Mouse (Mus musculus) kidney, embryonic 14.5 days (tissue): ENCODE data around the gene Plvap. TPM values are rescaled to one million over a fixed set of nuclear protein-coding genes. Genes with fewer than 3 reads are reported as not detected.

Experiments used
- ATAC-seq: fragments of 200-750 bp; cut with Nextera tagmentation; 2 replicates; pipeline ENCODE4 v1.8.0; 2017; ENCODE audit warnings: moderate number of reproducible peaks, mild to moderate bottlenecking, moderate TSS enrichment, moderate library complexity; ENCODE audit not compliant: low FRiP score, low TSS enrichment
- H3K27ac ChIP-seq: fragments of 300-500 bp; sonication (generic); 2 replicates; pipeline ENCODE4 v1.5.1; 2014; ENCODE audit warnings: low read depth, mild to moderate bottlenecking, low read length, moderate library complexity, mixed read lengths
- H3K27me3 ChIP-seq: fragments of 300-500 bp; sonication (generic); 2 replicates; pipeline ENCODE4 v1.6.1; 2014; ENCODE audit warnings: mild to moderate bottlenecking, low read length; ENCODE audit not compliant: control insufficient read depth, insufficient read depth
- H3K36me3 ChIP-seq: fragments of 300-500 bp; sonication (generic); 2 replicates; pipeline ENCODE4 v1.6.1; 2014; ENCODE audit warnings: low read length, mixed read lengths; ENCODE audit not compliant: control insufficient read depth, insufficient read depth
- H3K4me1 ChIP-seq: fragments of 300-500 bp; sonication (generic); 2 replicates; pipeline ENCODE4 v1.6.1; 2014; ENCODE audit warnings: low read length, mixed read lengths; ENCODE audit not compliant: control insufficient read depth, insufficient read depth
- H3K4me2 ChIP-seq: fragments of 300-500 bp; sonication (generic); replicated peaks from 2 replicates; pipeline ENCODE4 v1.6.1; 2014; ENCODE audit warnings: low read depth, mild to moderate bottlenecking, low read length
- H3K4me3 ChIP-seq: fragments of 300-500 bp; sonication (generic); 2 replicates; pipeline ENCODE4 v1.5.1; 2014; ENCODE audit warnings: mild to moderate bottlenecking, low read length
- H3K9ac ChIP-seq: fragments of 300-500 bp; sonication (generic); 2 replicates; pipeline ENCODE4 v1.6.1; 2014; ENCODE audit warnings: low read depth, mild to moderate bottlenecking, low read length, moderate library complexity
- H3K9me3 ChIP-seq: fragments of 300-500 bp; sonication (generic); 2 replicates; pipeline ENCODE4 v1.6.1; 2016; ENCODE audit warnings: low read length; ENCODE audit not compliant: control insufficient read depth
- WGBS: fragments of 180-500 bp; shearing (Covaris S2); extraction: QIAGEN DNeasy Blood & Tissue Kit; methylation state at CpG from one replicate; pipeline ENCODE4 v1.1.7; 2014; 5-methylcytosine and 5-hydroxymethylcytosine counted together
- polyA plus RNA-seq: library from polyadenylated mRNA; unstranded; fragments of >200 nt; fragmentation: Nextera tagmentation; extraction: Ambion mirVana; gene quantifications from 2 replicates; pipeline ENCODE4 v1.2.1, GENCODE M21; 2014

The Plvap gene
- polyA plus RNA-seq, 1 experiment from 2014 or later: 123 TPM

DNA sequence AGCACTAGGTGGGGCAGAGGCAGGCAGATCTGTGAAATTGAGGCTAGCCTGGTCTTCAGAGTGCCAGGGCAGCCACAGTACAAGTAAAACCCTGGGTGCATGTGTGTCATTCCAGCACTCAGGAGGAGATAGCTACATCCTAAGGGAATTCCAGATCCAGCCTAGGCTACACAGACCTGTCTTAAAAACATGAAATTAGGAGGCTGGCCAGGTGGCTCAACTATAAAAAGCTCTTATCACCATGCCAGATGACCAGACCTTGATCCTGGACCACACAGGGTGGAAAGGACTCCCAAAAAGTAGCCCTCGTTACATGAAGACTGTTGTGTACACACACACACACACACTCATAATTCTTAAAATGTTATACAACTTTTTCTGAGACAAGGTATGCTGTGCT, 43.6 kb downstream of the Plvap start:
- Histone ChIP-seq H3K27ac (no peak overlapping the region), H3K4me2 (no peak overlapping the region), H3K4me1 (peaks cover 6% of the 10 kb centered on the region), H3K9me3 (no peaks in the 10 kb centered on the region), H3K27me3 (no peaks in the 10 kb centered on the region), H3K36me3 (peaks cover 24% of the 10 kb centered on the region), H3K9ac (no peak overlapping the region), H3K4me3 (no peak overlapping the region)
- WGBS: 90% methylated on average over 1 of the region's 1 CpGs
- ATAC-seq: no peak

- peaks cover 13% of the 10 kb centered on the region for H3K4me1 ChIP-seq
- no peak overlapping the region for H3K9ac ChIP-seq
- no peaks in the 10 kb centered on the region for H3K27me3 ChIP-seq
- ATAC-seq: no peak
- no peak overlapping the region for H3K4me2 ChIP-seq
- no peak overlapping the region for H3K4me3 ChIP-seq
- H3K27ac ChIP-seq: no peak overlapping the region
- no peaks in the 10 kb centered on the region for H3K9me3 ChIP-seq
- WGBS: 95% methylated on average over 2 of the region's 2 CpGs
- peaks cover 16% of the 10 kb centered on the region for H3K36me3 ChIP-seq
Observed at GRCm38 (mm10) chr8:71467201-71467600, 44.4 kb downstream of the Plvap start.

DNA sequence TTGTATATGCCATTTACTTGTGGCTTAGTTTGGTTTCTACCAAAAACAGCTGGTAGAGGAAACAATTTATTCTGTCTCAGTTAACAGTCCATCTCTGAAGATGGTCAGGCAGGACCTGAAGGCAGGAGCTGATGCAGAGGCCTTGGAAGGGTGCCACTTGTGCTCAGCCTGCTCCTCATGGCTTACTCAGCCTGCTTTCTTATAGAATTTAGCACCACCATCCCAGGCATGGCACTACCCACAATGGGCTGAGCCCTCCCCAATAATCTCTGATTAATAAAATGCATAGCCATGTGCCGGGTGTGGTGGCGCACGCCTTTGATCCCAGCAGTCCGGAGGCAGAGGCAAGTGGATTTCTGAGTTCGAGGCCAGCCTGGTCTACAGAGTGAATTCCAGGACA, 45.4 kb downstream of the Plvap start:
- H3K27me3 ChIP-seq: no peaks in the 10 kb centered on the region
- H3K36me3 ChIP-seq: peaks cover 11% of the 10 kb centered on the region
- no peak for ATAC-seq
- 92% methylated on average over 5 of the region's 5 CpGs for WGBS
- peaks cover 15% of the 10 kb centered on the region for H3K4me1 ChIP-seq
- H3K9me3 ChIP-seq: no peaks in the 10 kb centered on the region
- H3K4me3 ChIP-seq: no peak overlapping the region
- no peak overlapping the region for H3K9ac ChIP-seq
- no peak overlapping the region for H3K4me2 ChIP-seq
- H3K27ac ChIP-seq: no peak overlapping the region

GRCm38 (mm10) chr8:71465733-71466132, 45.8 kb downstream of the Plvap start:
- no peak for ATAC-seq
- no peak overlapping the region for H3K27ac ChIP-seq
- H3K9me3 ChIP-seq: no peaks in the 10 kb centered on the region
- no peak overlapping the region for H3K9ac ChIP-seq
- H3K4me1 ChIP-seq: peaks cover 15% of the 10 kb centered on the region
- peak overlapping the region; percentile 89; the same call in 1 of the 2 replicates for H3K4me2 ChIP-seq
- WGBS: 79% methylated on average over 8 of the region's 8 CpGs
- H3K27me3 ChIP-seq: no peaks in the 10 kb centered on the region
- peak overlapping the region; percentile 81; the same call in 1 of the 2 replicates for H3K4me3 ChIP-seq
- peaks cover 11% of the 10 kb centered on the region for H3K36me3 ChIP-seq

DNA sequence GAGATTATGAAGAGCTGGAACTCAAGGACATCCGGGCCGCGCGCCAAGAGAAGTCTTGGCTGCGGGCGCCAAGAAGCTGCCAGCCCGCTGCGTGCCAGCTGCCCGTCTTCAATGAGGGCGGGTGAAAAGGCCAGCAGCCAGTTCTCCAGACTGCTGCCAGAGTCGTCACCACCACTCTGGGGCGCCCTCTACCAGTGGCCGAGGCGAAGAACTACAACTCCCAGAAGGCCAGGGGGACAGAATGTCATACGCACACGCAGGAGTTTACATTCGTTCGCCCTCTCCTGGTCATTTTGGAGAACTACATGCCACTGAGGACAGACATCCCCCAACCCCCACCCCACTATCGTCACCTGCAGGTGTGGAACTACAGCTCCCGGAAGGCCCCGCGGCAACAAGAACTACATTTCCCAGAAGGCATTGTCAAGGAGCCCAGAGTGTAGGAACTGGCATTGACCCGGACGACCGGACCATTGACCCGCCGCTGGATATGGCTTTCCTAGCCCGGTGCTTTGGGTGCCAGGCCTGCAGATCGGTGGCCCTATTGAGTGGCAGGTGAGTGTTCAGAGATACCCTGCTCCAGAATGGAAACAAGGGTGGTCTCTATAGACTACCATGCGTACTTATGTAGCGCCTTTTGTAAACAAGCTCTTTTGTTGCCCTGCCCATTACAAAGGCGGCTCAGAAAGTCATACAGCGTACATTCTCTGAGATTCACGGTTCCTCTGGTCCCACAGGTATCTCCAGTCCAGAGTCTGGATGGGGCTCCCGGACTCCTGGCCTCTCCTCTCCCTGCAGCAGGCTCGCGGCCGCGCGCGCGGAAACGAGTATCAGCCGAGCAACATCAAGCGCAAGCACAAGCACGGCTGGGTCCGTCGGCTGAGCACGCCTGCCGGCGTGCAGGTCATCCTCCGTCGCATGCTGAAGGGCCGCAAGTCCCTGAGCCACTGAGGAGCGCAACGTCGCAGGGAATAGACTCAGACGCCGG, 46.7 kb downstream of the Plvap start, which contains the start of gene Mrpl34:
TSS of gene Mrpl34 (plus strand) at position 447 of the 988 bp plus-strand sequence.
- Histone ChIP-seq H3K4me3 (peak within 1 kb of the TSS; percentile 81), H3K4me1 (peaks cover 15% of the 10 kb centered on the region), H3K36me3 (peaks cover 16% of the 10 kb centered on the region), H3K9ac (peak within 1 kb of the TSS; percentile 82), H3K4me2 (peak within 1 kb of the TSS; percentile 89), H3K9me3 (no peaks in the 10 kb centered on the region), H3K27ac (peak within 1 kb of the TSS; percentile 80), H3K27me3 (no peaks in the 10 kb centered on the region)
- under 1% methylated on average over 59 of the region's 59 CpGs for WGBS
- peak; percentile 82 for ATAC-seq

DNA sequence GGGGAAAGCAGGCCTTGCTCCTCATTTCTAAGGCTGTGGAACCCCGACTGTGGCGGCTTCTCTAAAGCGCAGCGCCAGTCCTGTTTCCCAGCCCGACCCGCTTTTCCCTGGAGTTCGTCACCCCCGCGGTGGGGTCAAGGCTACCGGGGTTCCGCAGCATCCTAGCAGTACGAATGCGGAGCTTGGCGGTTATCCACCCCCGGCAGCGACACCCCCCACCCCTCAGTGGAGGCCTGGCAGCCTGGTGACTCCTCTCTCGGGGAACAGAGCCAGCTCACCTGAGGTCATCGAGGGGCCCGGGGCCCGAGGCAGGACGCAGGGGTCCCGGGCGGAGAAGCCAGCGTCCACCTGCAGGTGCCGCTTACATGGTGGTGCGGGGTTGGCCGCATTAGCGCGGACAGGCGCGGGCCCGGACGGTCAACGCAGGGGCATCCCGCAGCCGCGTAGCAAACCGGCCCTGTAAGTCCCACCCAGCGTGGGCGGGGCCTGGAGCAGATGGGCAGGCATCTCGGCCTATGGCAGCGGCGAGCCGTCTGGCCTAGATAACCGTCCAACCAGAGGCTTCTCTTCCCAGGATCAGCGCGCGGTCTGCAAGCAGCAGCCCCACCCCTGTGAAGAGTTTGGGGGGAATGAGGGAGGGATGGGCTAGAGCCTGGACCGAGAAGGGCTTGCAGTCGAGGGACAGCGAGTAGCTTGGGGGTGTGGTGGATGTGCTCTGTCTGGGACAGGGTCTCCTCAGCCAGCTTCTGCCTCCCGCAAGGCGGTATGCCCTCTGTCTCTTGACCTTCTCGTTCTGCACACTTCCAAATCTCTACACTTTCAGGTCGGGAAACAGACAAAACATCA, 48.1 kb downstream of the Plvap start, which contains the start of gene Abhd8:
TSS of gene Abhd8 (minus strand) at position 468 of the 846 bp plus-strand sequence.
- peaks cover 21% of the 10 kb centered on the region for H3K36me3 ChIP-seq
- H3K4me2 ChIP-seq: peak within 1 kb of the TSS; percentile 70
- H3K4me1 ChIP-seq: peaks cover 15% of the 10 kb centered on the region
- ATAC-seq: peak; percentile 79
- no peaks in the 10 kb centered on the region for H3K9me3 ChIP-seq
- WGBS: under 1% methylated on average over 55 of the region's 55 CpGs
- peak within 1 kb of the TSS; percentile 81 for H3K4me3 ChIP-seq
- peak within 1 kb of the TSS; percentile 82 for H3K9ac ChIP-seq
- peak within 1 kb of the TSS; percentile 80 for H3K27ac ChIP-seq
- no peaks in the 10 kb centered on the region for H3K27me3 ChIP-seq

- H3K27ac ChIP-seq: no peak overlapping the region
- peak overlapping the region; percentile 70 for H3K4me2 ChIP-seq
- H3K9ac ChIP-seq: peak overlapping the region; percentile 82
- ATAC-seq: peak; percentile 0; the same call in 1 of the 2 replicates
- WGBS: 6% methylated on average over 16 of the region's 16 CpGs
- H3K36me3 ChIP-seq: peaks cover 27% of the 10 kb centered on the region
- peak overlapping the region; percentile 81 for H3K4me3 ChIP-seq
- no peaks in the 10 kb centered on the region for H3K27me3 ChIP-seq
- peaks cover 15% of the 10 kb centered on the region for H3K4me1 ChIP-seq
- H3K9me3 ChIP-seq: no peaks in the 10 kb centered on the region
Observed at GRCm38 (mm10) chr8:71462786-71463185, 48.8 kb downstream of the Plvap start.

GRCm38 (mm10) chr8:71462191-71462590, 49.4 kb downstream of the Plvap start:
- ATAC-seq: no peak
- Histone ChIP-seq H3K4me3 (peak overlapping the region; percentile 81; the same call in 1 of the 2 replicates), H3K36me3 (peaks cover 29% of the 10 kb centered on the region), H3K4me1 (peaks cover 15% of the 10 kb centered on the region), H3K27me3 (no peaks in the 10 kb centered on the region), H3K9me3 (no peaks in the 10 kb centered on the region), H3K4me2 (peak overlapping the region; percentile 70), H3K9ac (no peak overlapping the region), H3K27ac (no peak overlapping the region)
- 72% methylated on average over 4 of the region's 4 CpGs for WGBS
